Mouse (Mus musculus): ENCODE measurements around the gene Slc17a7.

Slc17a7 gene

GRCm38 (mm10) chr7:45174567-45175280, 11.0 kb downstream of the Slc17a7 start:
- in situ Hi-C loops (cut with MseI, MboI) = no loop called here

DNA sequence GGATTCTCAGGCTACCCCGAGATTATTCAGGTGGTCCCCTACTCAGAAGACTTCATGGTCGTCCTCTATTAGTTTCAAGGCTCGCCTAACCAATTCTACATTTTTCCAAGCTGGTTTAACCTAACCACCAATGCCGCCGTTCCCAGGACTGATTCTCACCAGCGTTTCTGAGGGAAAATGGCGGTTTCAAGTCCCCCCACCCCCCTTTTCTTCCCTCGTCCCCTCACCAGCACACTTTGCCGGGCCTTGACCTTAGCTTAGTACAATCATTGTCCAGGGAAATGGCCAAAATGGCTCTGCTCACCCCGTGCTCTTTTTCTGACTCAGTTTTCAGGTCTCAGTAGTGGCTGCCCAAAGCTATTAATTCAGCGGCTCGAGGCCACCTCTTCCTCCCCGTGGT, 11.6 kb downstream of the Slc17a7 start:
- in situ Hi-C loops (cut with MseI, MboI) = no loop called here

GRCm38 (mm10) chr7:45175929-45176328, 12.2 kb downstream of the Slc17a7 start:
- in situ Hi-C loops (cut with MseI, MboI) = no loop called here

DNA sequence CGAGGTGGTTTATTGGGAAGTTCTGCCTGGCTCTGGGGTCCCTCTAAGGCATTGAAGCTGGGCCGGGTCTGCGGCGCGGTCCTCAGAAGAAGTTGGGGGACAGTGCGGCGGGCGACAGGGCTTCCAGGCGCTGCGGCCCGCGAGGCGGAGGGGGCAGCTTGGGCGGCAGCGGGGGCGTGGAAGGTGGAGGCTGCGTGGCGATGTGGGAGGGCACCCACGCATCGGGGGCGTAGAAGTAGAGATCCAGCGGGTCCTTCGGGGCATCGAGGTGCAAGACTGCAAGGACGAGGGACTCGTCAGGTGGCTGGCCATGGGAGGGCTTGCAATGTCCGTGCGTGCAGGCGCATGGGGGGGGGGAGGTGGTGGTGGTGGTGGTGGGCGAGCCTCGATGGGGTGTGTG, 12.6 kb downstream of the Slc17a7 start:
- in situ Hi-C loops (cut with MseI, MboI) = no loop called here

DNA sequence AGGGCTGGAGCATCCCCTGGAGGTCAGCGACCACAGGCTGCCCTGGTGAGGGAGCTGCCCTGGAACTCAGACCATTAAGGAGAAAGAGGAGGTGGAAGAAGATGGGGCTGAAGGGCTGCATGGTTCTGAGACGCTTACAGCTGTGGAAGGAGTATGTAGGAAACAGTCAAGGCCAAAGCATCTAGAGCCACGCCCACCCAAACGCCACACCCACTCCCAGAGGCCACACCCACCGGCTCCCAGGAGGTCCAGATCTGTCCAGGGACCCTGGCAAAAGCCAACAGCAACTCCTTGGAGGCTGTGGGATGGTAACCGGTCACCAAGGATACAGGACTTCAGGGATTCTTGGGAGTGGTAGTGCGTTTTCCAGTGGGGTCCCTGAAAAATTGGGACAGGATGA, 14.8 kb downstream of the Slc17a7 start:
- in situ Hi-C loops (cut with MseI, MboI) = no loop called here

- in situ Hi-C loops (cut with MseI, MboI) = no loop called here
Observed at GRCm38 (mm10) chr7:45179469-45179868, 15.7 kb downstream of the Slc17a7 start, which contains the start of gene Gfy. Gfy (minus strand) TSS chr7:45179569.

DNA sequence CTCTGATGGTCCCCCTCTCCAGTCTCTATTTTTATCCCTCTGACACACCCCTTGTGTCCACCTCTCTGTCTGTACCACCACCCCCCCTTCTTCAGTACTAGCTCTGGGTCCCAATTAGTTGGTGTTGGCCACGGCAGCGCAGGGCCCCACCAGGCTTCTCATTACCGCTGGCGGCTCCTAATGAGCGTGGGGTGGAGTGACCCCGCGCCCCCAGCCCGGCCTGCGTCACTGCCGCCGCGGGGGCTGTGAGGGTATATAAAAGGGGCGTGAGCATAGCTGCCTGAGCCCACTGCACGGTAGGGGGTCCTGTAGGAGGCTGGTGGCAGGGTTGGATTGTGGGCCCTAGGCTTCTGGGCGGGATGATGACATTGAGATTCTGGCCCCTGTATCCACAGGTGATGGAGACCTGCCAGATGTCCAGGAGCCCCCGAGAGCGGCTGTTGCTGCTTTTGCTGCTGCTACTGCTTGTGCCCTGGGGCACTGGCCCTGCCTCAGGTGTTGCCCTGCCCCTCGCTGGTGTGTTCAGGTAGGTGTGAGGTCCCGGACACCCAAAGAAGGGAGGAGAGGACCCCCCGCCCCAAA, 17.2 kb downstream of the Slc17a7 start, which contains the start of gene Pth2:
Gene Pth2, plus strand, starts transcription at position 100 of the 582 bp plus-strand sequence.
- in situ Hi-C loops (cut with MseI, MboI) = no loop called here

GRCm38 (mm10) chr7:45181540-45181939, 17.8 kb downstream of the Slc17a7 start:
- in situ Hi-C loops (cut with MseI, MboI) = no loop called here

GRCm38 (mm10) chr7:45182199-45182601, 18.5 kb downstream of the Slc17a7 start:
- in situ Hi-C loops (cut with MseI, MboI) = no loop called here

DNA sequence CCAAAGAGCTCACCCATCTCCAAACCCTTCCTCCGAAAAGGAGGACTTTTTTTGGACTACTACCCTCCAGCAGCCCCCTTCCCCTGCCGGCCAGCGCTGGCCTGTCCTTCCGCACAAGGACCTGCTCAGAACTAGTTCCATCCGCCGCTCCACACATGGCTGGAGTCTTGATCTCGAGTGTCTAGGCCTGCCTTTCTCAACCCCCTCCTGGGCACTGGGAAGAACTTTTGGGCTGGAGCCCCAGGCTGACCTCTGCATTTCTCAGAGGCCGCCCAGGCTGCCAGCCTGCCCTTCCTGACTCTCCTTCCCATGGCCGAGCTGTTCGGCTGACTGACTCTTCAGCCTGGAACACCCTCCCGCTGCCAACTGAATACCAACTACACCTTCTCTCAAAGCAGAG, 18.9 kb downstream of the Slc17a7 start:
- in situ Hi-C loops (cut with MseI, MboI) = no loop called here

GRCm38 (mm10) chr7:45183672-45184071, 19.9 kb downstream of the Slc17a7 start:
- in situ Hi-C loops (cut with MseI, MboI) = no loop called here

DNA sequence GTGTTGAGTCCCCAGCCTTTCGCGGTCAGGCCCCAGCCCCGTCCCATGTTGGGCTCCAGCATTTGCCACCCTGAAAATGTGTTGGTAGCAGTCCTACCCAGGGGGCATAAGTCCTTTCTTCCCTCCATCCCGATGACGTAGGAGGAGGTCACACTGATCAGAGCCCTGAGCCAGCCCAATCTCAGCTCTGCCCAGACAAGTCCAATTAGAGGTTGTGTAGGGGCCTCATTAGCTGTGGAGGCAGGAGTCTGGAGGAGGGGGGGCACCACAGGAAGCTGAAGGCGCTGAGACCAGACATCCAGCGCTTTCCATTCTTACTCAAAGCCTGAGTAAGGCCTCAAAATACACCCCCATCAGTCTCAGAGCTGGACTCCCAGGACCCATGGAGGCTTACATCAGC, 22.2 kb downstream of the Slc17a7 start:
- in situ Hi-C loops (cut with MseI, MboI) = no loop called here

GRCm38 (mm10) chr7:45189600-45189999, 25.9 kb downstream of the Slc17a7 start:
- in situ Hi-C loops (cut with MseI, MboI) = no loop called here

DNA sequence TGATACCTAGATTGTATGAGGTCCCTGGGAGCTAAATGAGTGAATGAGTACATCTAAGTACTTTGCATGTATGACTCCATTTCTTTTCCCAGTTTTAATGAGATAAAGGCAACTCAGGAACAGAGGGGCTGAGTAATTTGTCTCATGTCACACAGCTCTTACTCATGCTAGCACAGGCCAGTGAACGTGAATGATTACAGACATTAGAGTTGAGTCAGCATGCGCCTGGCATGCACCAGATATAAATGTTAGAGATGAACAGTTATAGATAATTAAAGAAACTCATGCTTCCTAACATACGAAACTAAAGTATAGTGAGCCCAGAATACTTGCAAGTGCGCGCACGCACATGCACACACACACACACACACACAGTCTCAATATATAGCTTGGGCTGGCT, 26.4 kb downstream of the Slc17a7 start:
- in situ Hi-C loops (cut with MseI, MboI) = no loop called here

GRCm38 (mm10) chr7:45191161-45191560, 27.4 kb downstream of the Slc17a7 start:
- in situ Hi-C loops (cut with MseI, MboI) = no loop called here

- in situ Hi-C loops (cut with MseI, MboI) = no loop called here
Observed at GRCm38 (mm10) chr7:45191803-45192363, 28.1 kb downstream of the Slc17a7 start.

DNA sequence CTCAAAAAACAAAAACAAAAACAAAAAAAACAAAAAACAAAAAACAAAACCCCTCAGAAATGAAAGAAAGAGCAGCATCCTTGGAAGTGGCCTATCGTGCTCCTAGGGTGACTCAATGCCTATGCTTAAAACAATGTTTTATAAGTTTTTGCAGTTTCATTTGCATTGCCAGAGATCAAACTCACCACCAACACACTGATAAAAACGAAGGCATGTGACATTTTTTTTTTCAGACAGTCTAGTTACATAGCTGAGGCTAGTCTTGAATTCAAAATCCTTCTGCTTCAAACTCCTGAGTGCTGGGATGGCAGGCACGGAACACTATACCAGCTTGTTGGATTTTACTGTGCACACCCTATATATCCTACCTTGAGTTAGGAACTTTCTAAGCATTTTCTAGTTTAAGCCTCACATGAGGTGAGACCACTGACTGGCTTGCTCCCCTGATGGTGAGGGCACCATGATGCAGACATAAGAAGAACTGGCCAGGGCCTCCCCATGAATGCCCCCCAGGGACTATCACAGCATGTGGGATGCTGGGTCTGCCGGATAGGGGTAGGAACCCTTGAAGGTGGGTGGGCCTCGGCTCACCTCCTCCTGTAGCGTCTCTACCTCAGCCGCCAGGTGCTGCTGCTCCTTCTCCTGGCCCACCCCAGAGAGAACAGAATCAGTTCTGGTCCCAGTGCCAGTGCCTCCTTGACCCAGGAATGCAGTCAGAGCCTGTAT, 29.0 kb downstream of the Slc17a7 start:
- in situ Hi-C loops (cut with MseI, MboI) = no loop called here

DNA sequence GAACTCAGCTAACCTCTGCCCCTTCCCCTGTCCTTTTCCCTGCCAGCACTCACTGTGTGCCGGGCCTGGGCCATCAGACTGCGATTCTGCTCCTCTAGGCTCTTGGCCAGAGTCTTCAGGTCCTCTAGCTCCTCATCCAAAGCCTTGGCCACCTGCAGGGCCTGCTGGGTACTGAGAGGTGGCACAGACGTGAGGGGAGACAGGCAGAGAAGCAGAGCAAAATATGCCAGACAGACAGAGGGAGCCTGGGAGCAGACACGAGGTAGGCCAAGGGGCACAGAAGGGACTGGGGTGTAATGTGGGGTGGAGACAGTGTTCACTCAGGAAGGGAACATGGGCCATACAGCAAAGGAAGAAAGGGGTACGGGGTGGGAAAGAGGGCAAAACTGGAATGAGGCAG, 29.7 kb downstream of the Slc17a7 start:
- in situ Hi-C loops (cut with MseI, MboI) = no loop called here

DNA sequence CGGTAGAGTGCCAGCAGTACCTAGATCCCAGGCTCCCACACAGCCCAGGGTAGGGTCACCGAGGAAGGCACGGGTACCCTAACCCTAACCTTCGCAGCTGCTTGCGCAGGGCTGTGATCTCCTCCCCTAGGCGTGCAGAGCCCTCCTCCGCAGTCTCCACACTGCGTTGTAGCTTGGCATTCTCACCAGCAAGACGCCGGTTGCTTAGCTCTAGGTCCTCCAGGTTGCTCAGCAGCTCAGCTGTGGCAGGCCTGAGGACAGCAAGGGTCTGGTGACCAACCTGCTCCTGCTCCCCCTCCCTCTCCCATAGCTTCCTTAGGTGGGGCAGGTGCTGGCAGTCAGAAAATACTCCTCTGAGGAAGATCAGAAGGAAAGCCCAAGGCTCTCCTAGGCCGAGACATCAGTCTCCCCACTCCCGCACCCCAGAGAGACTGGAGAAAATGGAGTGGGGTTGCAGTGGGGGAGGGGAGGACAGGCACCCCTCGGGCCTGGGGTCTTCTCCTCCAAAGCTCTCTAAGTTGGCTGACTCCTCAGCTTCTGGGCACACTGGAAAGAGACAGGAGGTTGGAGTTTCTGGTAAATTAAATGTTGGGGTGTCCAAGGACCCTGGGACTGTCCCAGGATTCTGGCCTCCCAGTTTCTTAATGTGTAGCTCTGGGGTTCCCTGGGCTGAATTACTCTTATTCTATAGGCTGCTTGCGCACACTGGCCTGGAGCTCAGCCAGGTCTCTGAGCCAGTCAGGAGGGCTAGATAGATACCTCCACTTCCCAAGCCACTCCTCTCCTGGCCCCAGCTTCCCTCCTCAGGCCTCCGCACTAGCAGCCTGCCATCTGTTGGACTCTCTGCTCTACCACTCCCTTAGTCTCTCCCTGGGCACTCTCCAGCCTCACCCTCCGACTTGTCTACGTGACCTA, 30.4 kb downstream of the Slc17a7 start:
- in situ Hi-C loops (cut with MseI, MboI) = no loop called here

GRCm38 (mm10) chr7:45195341-45196175, 31.8 kb downstream of the Slc17a7 start:
- in situ Hi-C loops (cut with MseI, MboI) = no loop called here

GRCm38 (mm10) chr7:45196176-45196535, 32.4 kb downstream of the Slc17a7 start:
- in situ Hi-C loops (cut with MseI, MboI) = no loop called here

Measured in mouse trophoblast stem cell (cell line).